Comparison of ENCODE assay signal across 14 mouse cellular contexts in genomic region chr11:6918546-6918945, GRCm38 (mm10).
"Had no signal": no experiment of that assay in that cellular context is flagged by ENCODE, and none has a peak within 500 bp of the region (broad histone marks: within the 10 kb centered on the region; RNA-seq: fewer than 3 reads in every experiment).

No protein-coding gene starts in this region.

- H3K4me3 ChIP-seq: kidney, embryonic 15.5 days; limb, embryonic 12.5 days; liver, embryonic 15.5 days; lung, embryonic 15.5 days; midbrain, embryonic 12.5 days; myocyte; neural tube, embryonic 15.5 days had no signal

- H3K9me3 ChIP-seq: liver, embryonic 15.5 days; lung, embryonic 15.5 days had no signal

- H3K27me3 ChIP-seq: kidney, embryonic 15.5 days; limb, embryonic 12.5 days; liver, embryonic 15.5 days; lung, embryonic 15.5 days; midbrain, embryonic 12.5 days; neural tube, embryonic 15.5 days had no signal

- DNase-seq: kidney, adult 18-20 months; kidney, postnatal 25 days; liver; lung, postnatal 14 days; right cerebral cortex, adult 18-20 months; right cerebral cortex, postnatal 25 days; thymus, postnatal 4 days had no signal

- H3K4me2 ChIP-seq: kidney, embryonic 15.5 days; limb, embryonic 12.5 days; liver, embryonic 15.5 days; lung, embryonic 15.5 days; midbrain, embryonic 12.5 days; neural tube, embryonic 15.5 days had no signal

- H3K4me1 ChIP-seq: liver, embryonic 15.5 days; lung, embryonic 15.5 days; neural tube, embryonic 15.5 days had no signal

- H3K27ac ChIP-seq: kidney, embryonic 15.5 days; limb, embryonic 12.5 days; liver, embryonic 15.5 days; lung, embryonic 15.5 days; midbrain, embryonic 12.5 days; neural tube, embryonic 15.5 days had no signal

- H3K9ac ChIP-seq: kidney, embryonic 15.5 days; limb, embryonic 12.5 days; liver, embryonic 15.5 days; lung, embryonic 15.5 days; midbrain, embryonic 12.5 days; neural tube, embryonic 15.5 days had no signal

- H3K36me3 ChIP-seq: kidney, embryonic 15.5 days; limb, embryonic 12.5 days; liver, embryonic 15.5 days; lung, embryonic 15.5 days; midbrain, embryonic 12.5 days; neural tube, embryonic 15.5 days had no signal
